Mouse (Mus musculus): Measurements from ENCODE around the gene Acad10.

Gene Acad10

DNA sequence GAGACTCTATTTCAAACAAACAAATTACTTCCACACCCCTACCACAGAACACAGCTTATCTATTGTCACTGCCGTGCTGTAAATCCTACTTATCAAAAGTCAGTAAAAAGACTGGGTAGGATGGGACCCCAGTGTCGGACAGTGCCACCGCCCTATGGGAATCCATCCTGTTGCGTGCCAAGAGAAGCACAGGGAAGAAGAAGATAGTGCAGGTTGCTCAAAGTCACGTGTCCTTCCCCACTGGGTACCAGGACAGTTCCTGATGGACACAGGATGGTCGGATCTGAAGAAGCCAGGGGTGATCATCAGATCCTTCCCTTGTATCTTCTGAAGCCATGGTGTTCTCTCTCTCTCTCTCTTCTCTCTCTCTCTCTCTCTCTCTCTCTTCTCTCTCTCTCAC is 64.6 kb downstream of the Acad10 start:
- no peak for DNase-seq

- DNase-seq = no peak
These were observed 65.5 kb downstream of the Acad10 start for GRCm38 (mm10) chr5:121594714-121595313.

- peak; percentile 73 for DNase-seq
These were observed 66.6 kb downstream of the Acad10 start, which contains the start of gene Aldh2 for GRCm38 (mm10) chr5:121593451-121594401. Gene Aldh2, minus strand, starts transcription at chr5:121593824.

DNA sequence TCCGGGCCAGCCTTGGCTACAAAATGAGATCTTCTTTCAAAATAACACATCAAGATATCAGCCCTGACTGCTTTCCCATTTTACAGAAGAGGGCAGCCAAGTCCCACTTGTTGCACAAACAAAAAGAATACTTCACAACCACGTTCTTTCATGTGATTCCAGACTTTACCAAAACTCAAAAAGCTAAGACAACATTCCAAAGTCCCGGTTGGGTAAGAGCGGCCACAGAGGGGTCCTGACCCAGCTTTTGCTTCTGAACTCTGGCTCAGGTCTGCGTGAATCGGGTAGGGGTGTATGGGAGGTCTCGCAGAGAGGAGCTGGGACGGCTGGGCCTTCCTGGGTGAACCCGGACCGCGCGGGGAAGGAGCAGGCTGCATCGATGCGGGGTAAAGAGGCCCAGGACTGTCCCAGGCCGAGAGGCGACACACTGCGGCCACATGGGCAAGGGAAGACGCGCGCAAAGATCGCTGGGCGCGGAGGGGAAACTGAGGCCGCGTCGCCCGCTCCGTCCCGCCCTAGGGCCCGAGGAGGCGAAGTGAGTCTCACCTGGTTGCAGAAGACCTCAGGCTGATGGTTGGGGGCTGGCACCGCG is 67.4 kb downstream of the Acad10 start:
- DNase-seq = no peak

DNA sequence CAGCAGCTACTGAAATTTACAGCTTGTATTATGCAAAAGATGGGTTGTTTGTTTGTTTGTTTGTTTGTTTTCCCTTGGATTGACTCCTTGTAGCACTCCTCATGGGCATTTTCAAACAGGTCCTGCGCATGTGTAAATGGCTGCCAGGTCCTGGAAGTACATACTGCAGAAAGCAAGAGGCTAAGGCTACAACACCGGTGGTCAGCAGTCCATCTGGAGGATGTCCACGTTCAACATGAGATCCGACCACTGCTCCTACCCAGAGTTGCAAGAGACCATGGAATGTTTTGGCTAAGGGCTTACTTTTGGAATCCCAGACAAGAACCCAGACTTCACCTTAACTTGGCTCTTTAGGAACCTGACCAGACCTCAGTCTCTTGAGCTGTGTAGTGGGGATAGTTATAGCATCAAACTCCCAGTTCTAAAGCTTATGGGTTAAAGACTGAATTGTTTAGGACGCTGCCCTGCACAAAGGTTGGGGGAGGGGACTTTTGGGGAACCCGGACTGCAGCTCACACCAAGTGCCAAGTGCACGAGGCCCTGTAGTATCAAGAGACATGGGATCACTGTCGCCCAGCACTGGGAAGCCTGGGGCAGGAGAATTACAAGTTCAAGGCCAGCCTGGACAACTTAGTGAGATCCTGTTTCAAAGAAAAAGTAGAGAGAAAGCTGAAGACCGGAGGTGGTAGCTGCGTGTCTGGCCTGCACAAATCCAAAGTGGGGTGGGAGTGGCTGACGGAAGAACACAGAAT is 68.1 kb downstream of the Acad10 start:
- no peak for DNase-seq

- no peak for DNase-seq
These were observed 68.8 kb downstream of the Acad10 start for GRCm38 (mm10) chr5:121591417-121592063.

- DNase-seq = no peak
These were observed 70.4 kb downstream of the Acad10 start for GRCm38 (mm10) chr5:121589928-121590327.

- no peak for DNase-seq
These were observed 73.8 kb downstream of the Acad10 start for GRCm38 (mm10) chr5:121586400-121587039.

- DNase-seq = no peak
These were observed 74.6 kb downstream of the Acad10 start for GRCm38 (mm10) chr5:121585699-121586098.

DNA sequence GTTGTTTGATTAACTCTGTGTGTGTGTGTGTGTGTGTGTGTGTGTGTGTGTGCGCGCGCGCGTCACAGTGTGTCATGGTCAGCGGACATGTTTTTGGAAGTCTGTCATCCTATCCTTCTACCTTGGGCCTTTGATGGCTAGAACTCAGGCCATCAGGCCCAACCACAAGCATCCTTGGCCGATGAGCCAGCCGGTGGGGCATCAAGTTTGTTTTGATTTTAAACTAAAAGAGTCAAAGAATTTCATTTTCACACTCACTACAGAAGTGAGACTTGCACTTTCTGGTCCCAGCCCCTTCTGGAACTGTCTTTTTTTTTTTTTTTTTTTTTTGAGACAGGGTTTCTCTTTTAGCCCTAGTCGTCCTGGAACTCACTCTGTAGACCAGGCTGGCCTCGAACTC is 75.3 kb downstream of the Acad10 start:
- no peak for DNase-seq

- DNase-seq = peak; percentile 78
These were observed 76.4 kb downstream of the Acad10 start for GRCm38 (mm10) chr5:121583765-121584501.

DNA sequence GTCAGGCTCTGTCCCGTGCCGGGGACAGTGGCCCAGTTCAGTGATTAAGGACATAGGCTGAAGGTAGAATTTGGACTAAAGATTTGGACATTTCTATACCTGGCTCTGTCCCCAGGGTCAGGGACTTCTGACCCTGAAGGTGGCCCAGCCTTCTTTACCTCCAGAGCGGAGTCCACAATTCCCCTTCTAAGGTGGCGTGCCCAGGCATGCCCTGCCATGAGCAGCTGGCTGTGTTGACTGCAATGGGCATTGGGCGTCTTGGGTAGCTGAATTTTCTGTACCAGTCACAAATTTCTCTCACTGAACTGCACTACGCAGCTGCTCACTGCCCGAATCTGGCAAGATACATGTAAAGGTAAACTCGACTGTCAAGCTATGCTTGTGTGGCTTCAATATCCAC is 78.4 kb downstream of the Acad10 start:
- no peak for DNase-seq

GRCm38 (mm10) chr5:121576927-121577488 is 83.3 kb downstream of the Acad10 start:
- no peak for DNase-seq

DNA sequence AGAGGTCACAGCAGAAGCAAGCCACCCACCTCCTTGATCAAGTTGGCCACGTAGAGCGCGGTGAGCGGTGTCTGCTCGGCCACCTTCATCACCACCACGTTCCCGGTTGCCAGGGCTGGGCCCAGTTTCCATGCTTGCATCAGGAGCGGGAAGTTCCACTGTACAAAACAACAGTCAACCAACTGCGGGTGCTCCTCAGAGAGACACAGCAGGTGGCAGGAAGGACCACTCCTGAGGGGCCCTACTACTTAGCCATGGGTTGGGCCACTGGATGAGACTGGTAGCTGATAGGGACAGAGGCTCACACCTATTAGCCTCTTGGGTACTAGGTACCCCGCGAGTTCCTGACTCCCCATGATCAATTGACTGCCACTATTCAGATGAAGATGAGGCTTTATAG is 84.4 kb downstream of the Acad10 start:
- no peak for DNase-seq

GRCm38 (mm10) chr5:121574145-121574544 is 86.2 kb downstream of the Acad10 start:
- DNase-seq = no peak

All from cerebellum, adult 9-11 months (tissue).